Mouse (Mus musculus): ENCODE measurements around the gene Gm20388. TPM values are rescaled to one million over a fixed set of nuclear protein-coding genes. Genes with fewer than 3 reads are reported as not detected.

The Gm20388 gene
- polyA plus RNA-seq, 2 experiments: 8.5 TPM; not detected in 1

DNA sequence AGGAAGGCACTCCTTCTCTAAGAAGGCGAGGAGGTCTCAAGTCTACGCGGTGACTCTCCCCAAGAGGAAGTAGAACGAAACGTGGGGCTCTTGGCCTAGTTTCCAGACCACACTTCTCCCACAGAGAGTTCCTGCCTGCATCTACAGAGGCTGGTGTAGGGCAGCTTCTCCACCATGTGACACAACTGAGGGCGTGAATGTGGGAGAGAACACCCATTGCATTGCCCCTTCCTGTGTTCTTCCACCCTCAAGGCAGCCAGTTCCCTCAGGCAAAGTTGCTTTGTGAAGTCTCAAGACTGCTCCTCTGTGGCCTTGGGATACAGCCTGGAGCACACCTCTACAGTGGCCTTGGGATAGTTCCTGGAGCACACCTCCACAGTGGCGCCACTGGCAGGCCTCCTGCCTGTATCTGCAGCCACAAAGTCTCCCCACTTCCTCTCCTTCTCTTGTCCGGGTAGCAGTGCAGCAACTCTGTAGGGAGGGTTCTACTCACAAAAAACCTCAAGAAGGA lies 2563.3 kb downstream of the Gm20388 start:
- DNase-seq (ENCODE audit: low read depth in 3 of 3, low spot score in 3 of 3) (no peak), ATAC-seq (ENCODE audit: insufficient read depth) (no peak)
- Histone ChIP-seq H3K4me1 (replicated peaks; ENCODE audit: control insufficient read depth in 2 of 2, insufficient read depth in 2 of 2, low read length in 1 of 2) (peaks cover 2 to 5% of the 10 kb centered on the region in 2 experiments), H3K27me3 (ENCODE audit: control insufficient read depth, insufficient read depth, low read length) (no peaks in the 10 kb centered on the region), H3K4me2 (ENCODE audit: low read depth) (no peak overlapping the region), H3K27ac (no peak overlapping the region), H3K9me3 (ENCODE audit: control insufficient read depth, low read length) (no peaks in the 10 kb centered on the region), H3K9ac (replicated peaks) (no peak overlapping the region), H3K36me3 (replicated peaks; ENCODE audit: control insufficient read depth, insufficient read depth, low read depth) (no peaks in the 10 kb centered on the region), H3K4me3 (ENCODE audit: insufficient read depth in 1 of 2, low read depth in 2 of 2, low read length in 2 of 2) (no peak overlapping the region)
- 52% methylated on average over 8 of the region's 8 CpGs for WGBS (ENCODE audit: insufficient replicate concordance)
- TF ChIP-seq CTCF (IDR thresholded peaks at IDR 0.05; ENCODE audit: low read depth): no peak
- TF ChIP-seq EP300 (IDR thresholded peaks at IDR 0.05; ENCODE audit: low read depth): no peak

DNA sequence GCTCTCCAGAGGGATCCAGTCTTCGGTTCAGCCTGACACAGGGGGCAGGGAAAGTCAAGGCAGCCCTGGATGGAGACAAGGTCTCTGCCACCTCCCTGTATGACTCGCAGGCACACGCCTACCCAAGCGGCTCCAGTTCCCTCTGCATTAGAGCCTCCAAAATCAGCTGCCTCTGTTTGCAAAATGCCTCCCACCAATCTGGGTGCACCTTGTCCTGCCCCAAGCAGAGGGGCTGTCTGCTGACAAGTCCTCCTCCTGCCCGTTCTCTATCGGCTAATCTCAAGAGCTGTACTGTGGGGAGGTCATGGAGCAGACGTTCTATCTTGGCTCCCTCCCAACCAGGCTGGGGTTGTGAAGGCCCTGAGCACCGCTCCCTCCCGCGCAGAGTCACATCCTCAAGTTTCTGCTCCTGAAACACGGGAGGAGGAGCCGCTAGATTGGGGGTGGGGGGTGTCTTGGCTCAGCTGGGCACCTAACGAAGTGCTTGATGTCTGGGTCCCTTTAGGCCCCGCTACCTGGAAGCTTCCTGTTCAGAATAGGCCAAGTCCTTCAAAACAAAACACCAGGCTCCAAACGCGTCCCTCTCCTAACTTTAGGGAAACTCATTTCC lies 2564.4 kb downstream of the Gm20388 start:
- WGBS (ENCODE audit: insufficient replicate concordance): 2% methylated on average over 16 of the region's 16 CpGs
- Histone ChIP-seq H3K27me3 (ENCODE audit: control insufficient read depth, insufficient read depth, low read length) (no peaks in the 10 kb centered on the region), H3K4me1 (replicated peaks; ENCODE audit: control insufficient read depth in 2 of 2, insufficient read depth in 2 of 2, low read length in 1 of 2) (peaks cover 2 to 5% of the 10 kb centered on the region in 2 experiments), H3K9me3 (ENCODE audit: control insufficient read depth, low read length) (no peaks in the 10 kb centered on the region), H3K27ac (peak overlapping the region; percentile 32), H3K36me3 (replicated peaks; ENCODE audit: control insufficient read depth, insufficient read depth, low read depth) (no peaks in the 10 kb centered on the region; the same call in none of the 2 replicates), H3K4me2 (ENCODE audit: low read depth) (peak overlapping the region; percentile 86), H3K4me3 (ENCODE audit: insufficient read depth in 1 of 2, low read depth in 2 of 2, low read length in 2 of 2) (peak overlapping the region; percentile 88 to 94), H3K9ac (replicated peaks) (peak overlapping the region; percentile 87)
- TF ChIP-seq CTCF (IDR thresholded peaks at IDR 0.05; ENCODE audit: low read depth): no peak
- no peak for TF ChIP-seq EP300 (IDR thresholded peaks at IDR 0.05; ENCODE audit: low read depth)
- DNase-seq (ENCODE audit: low read depth in 3 of 3, low spot score in 3 of 3) (peak in 1 of 3 experiments; percentile 34), ATAC-seq (ENCODE audit: insufficient read depth) (peak; percentile 42)

DNA sequence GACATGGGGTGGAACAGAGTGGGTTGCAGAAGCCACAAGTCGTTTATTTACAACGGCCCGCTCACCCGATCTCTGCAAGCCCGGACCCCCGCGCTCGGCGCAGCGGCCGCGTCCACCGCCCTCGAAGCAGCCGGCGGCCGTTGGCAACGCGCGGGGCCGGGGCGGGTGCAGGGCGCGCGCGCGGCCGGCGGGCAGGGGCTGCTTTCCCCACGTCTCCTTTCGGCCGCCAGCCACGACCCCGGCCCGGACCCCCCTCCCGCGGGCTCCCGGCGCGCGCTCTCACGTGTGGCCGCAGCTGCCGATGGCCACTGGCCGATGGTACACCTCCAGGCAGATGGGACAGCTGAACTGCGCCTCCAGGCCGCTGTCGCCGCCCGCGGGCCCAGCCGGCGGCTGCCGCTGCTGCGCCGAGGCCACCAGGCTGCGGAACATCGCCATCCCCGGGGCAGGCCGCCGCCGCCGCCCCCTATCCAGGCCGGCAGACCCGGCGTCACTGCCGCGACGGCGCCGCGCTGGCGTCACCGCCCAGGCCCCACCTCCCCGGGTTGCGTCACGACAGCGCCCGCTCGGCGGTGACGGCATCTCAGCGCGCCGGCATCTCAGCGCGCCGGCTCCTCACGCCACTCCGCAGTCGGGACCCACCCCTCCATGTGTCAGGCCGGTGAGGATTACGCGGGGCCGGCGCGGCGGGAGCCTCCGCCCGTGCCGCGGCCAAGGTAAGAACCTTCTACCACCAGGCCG lies 2565.1 kb downstream of the Gm20388 start, which contains the start of the genes Rnf166 and Ctu2:
TSS of gene Rnf166 (minus strand) at position 485 of the 741 bp plus-strand sequence.
TSS of gene Ctu2 (plus strand) at position 564 of the 741 bp plus-strand sequence.
- DNase-seq (ENCODE audit: low read depth in 3 of 3, low spot score in 3 of 3) (peak; percentile 75 to 80 (median 78)), ATAC-seq (ENCODE audit: insufficient read depth) (peak; percentile 87)
- WGBS (ENCODE audit: insufficient replicate concordance): under 1% methylated on average over 102 of the region's 103 CpGs
- Histone ChIP-seq H3K4me1 (replicated peaks; ENCODE audit: control insufficient read depth in 2 of 2, insufficient read depth in 2 of 2, low read length in 1 of 2) (peaks cover 2 to 5% of the 10 kb centered on the region in 2 experiments), H3K27me3 (ENCODE audit: control insufficient read depth, insufficient read depth, low read length) (no peaks in the 10 kb centered on the region), H3K4me3 (ENCODE audit: insufficient read depth in 1 of 2, low read depth in 2 of 2, low read length in 2 of 2) (peak within 1 kb of the TSS; percentile 88 to 94), H3K9ac (replicated peaks) (peak within 1 kb of the TSS; percentile 87), H3K9me3 (ENCODE audit: control insufficient read depth, low read length) (no peaks in the 10 kb centered on the region), H3K36me3 (replicated peaks; ENCODE audit: control insufficient read depth, insufficient read depth, low read depth) (peaks cover 2% of the 10 kb centered on the region), H3K4me2 (ENCODE audit: low read depth) (peak within 1 kb of the TSS; percentile 86), H3K27ac (peak within 1 kb of the TSS; percentile 32)
- TF ChIP-seq CTCF (IDR thresholded peaks at IDR 0.05; ENCODE audit: low read depth) (no peak), EP300 (IDR thresholded peaks at IDR 0.05; ENCODE audit: low read depth) (no peak)

DNA sequence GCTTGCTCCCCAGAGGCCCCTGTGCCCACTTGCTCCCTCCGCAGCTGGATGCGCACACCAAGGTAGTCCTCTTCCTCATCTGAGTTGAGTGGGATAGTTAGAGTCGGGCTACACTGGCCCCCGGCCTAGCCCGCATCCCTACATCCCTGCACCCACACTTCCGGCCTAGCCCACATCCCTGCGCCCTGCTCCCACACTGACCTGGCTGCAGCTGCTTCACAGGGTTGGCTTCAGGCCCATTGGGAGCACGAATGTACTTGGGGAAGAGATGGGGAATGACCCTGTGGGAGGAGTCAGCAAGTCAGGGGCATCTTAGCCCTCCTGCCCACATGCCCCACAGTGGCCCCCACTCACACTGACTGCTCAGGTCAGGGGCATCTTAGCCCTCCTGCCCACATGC lies 2571.8 kb downstream of the Gm20388 start:
- Histone ChIP-seq H3K9ac (replicated peaks) (no peak overlapping the region), H3K4me2 (ENCODE audit: low read depth) (no peak overlapping the region), H3K27me3 (ENCODE audit: control insufficient read depth, insufficient read depth, low read length) (no peaks in the 10 kb centered on the region), H3K9me3 (ENCODE audit: control insufficient read depth, low read length) (no peaks in the 10 kb centered on the region), H3K36me3 (replicated peaks; ENCODE audit: control insufficient read depth, insufficient read depth, low read depth) (peaks cover 69% of the 10 kb centered on the region), H3K4me3 (ENCODE audit: insufficient read depth in 1 of 2, low read depth in 2 of 2, low read length in 2 of 2) (no peak overlapping the region), H3K4me1 (replicated peaks; ENCODE audit: control insufficient read depth in 2 of 2, insufficient read depth in 2 of 2, low read length in 1 of 2) (no peaks in the 10 kb centered on the region), H3K27ac (no peak overlapping the region)
- no peak for DNase-seq (ENCODE audit: low read depth in 3 of 3, low spot score in 3 of 3)
- TF ChIP-seq CTCF (IDR thresholded peaks at IDR 0.05; ENCODE audit: low read depth): no peak
- TF ChIP-seq EP300 (IDR thresholded peaks at IDR 0.05; ENCODE audit: low read depth): no peak
- WGBS (ENCODE audit: insufficient replicate concordance): 98% methylated on average over 8 of the region's 8 CpGs
- ATAC-seq (ENCODE audit: insufficient read depth): no peak

DNA sequence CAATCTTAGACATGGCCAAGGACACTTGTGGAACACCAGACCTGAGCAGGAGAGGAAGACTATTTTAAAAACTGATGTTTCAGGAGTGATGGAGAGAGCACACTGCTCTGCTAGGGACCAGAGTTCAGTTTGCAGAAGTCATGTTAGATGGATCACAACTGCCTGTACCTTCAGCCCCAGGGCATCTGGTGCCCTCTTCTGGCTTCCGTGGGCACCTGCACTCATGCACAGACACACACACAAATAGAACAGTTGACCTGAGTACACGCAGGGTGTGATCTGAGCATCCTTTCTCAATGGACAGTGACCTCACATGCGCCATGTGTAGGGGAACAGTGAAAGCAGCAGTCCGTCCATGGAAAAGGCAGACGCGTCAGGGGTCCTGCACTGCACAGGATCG lies 2573.2 kb downstream of the Gm20388 start:
- H3K9ac ChIP-seq (replicated peaks): no peak overlapping the region
- no peaks in the 10 kb centered on the region for H3K27me3 ChIP-seq (ENCODE audit: control insufficient read depth, insufficient read depth, low read length)
- no peaks in the 10 kb centered on the region for H3K9me3 ChIP-seq (ENCODE audit: control insufficient read depth, low read length)
- ATAC-seq (ENCODE audit: insufficient read depth) (no peak), DNase-seq (ENCODE audit: low read depth in 3 of 3, low spot score in 3 of 3) (no peak)
- no peak overlapping the region for H3K4me2 ChIP-seq (ENCODE audit: low read depth)
- TF ChIP-seq EP300 (IDR thresholded peaks at IDR 0.05; ENCODE audit: low read depth): no peak
- peak; percentile 74 for TF ChIP-seq CTCF (IDR thresholded peaks at IDR 0.05; ENCODE audit: low read depth)
- peaks cover 83% of the 10 kb centered on the region for H3K36me3 ChIP-seq (replicated peaks; ENCODE audit: control insufficient read depth, insufficient read depth, low read depth)
- no peak overlapping the region for H3K4me3 ChIP-seq (ENCODE audit: insufficient read depth in 1 of 2, low read depth in 2 of 2, low read length in 2 of 2)
- no peak overlapping the region for H3K27ac ChIP-seq
- 91% methylated on average over 7 of the region's 7 CpGs for WGBS (ENCODE audit: insufficient replicate concordance)
- no peaks in the 10 kb centered on the region for H3K4me1 ChIP-seq (replicated peaks; ENCODE audit: control insufficient read depth in 2 of 2, insufficient read depth in 2 of 2, low read length in 1 of 2)

All from liver, embryonic 14.5 days (tissue).